Mouse (Mus musculus): ENCODE measurements around the gene Cdc20.

DNA sequence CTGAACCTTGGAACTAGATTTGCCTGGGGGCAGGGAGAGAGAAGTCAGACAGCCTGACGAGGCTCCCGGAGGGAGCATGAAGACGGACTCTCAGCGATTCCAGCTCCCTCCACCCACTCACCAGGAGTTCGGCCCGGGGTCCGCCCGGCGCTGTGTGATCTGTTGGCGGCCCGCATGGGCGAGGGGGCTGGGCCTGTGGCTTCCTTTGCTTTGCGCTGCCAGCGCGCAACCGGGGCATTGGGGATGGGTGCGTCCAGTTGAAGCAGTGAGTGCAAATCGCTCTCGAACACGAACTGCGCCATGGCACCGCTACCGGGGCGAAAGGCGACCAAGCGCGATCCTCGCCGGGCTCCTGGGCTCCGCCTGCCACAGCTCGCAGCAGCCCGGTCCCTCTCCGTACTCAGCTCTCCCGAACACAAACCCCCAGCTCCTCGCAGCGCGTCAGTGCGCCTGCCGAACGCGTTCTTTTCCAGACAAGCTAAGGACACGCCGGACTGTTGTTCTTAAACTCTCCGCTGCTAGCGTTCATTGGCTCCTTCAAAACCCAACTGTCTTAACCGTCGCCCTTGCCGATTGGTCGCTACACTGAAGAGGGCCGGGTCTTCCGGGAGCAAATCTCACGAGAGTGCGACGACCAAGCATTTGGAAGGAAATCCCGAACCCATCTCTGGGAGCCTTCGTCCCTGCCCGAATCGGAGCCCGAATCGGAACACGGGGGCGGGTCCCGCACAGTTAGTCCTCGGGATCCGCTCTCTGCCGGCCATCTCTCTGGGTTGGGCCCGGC is at the start of gene Cdc20:
- TF ChIP-seq CTCF (IDR thresholded peaks at IDR 0.05; ENCODE audit: borderline replicate concordance, insufficient read depth, low read depth, low read length) (no peak), POLR2A (IDR thresholded peaks at IDR 0.05; ENCODE audit: borderline replicate concordance, insufficient read depth, low read length) (peak; percentile 48; the same call in 1 of the 2 replicates)
